Mouse (Mus musculus) liver, embryonic 14.5 days (tissue): ENCODE results near the gene Ptpn11.

Experiments used
- CTCF ChIP-seq: IDR thresholded peaks from 2 replicates; pipeline ENCODE4 v1.5.1; 2016; ENCODE audit warnings: antibody characterized with exemption, low read depth, control low read depth
- EP300 ChIP-seq: IDR thresholded peaks from 2 replicates; pipeline ENCODE4 v1.6.1; 2016; ENCODE audit warnings: antibody characterized with exemption, low read depth

DNA sequence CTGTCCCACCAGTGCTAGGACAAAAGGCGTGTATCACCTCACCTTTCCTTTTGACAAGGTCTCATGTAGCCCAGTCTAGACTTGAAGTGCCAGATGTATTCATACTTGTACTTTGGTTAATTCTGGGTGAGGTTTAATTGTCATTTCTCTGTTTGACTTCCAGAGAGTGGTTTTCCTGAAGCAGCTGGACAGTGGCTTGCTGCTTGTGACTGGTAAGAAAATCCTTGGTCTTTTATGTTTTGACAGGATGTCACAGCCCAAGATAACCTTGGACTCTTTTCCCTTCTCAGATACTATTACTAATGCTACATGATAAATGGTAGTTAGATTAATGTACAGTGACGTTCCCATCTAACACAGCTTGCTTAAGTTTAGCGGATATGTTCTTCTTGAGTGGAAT is 15.8 kb upstream of the Ptpn11 start:
- TF ChIP-seq CTCF, result no peak
- TF ChIP-seq EP300, result no peak
